Mouse (Mus musculus): Measurements from ENCODE around the gene B3gat1. TPM values are rescaled to one million over a fixed set of nuclear protein-coding genes. Genes with fewer than 3 reads are reported as not detected.

The B3gat1 gene
- polyA plus RNA-seq, 1 experiment from 2014 or later: not detected

DNA sequence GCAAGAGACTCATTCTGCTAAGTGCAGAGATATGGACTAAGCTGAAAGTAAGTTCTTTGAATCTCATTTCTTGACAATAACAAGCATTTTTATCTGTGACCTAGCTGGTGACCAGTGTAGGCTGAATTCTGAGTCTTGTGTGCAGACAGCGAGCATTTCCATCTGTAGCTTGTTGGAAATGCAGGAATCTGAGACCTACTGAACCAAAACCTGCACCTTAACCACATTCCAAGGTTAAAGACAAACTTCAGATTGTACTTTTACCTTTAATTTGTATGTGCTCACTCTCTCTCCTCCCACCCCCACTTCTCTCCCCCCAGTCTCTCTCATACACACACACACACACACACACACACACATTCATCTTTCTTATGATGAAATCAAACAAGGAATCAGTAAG, 65.2 kb downstream of the B3gat1 start:
- Histone ChIP-seq H3K9ac (ENCODE audit: low read length) (no peak overlapping the region), H3K27me3 (ENCODE audit: control insufficient read depth, insufficient read depth, low read depth, low read length) (no peaks in the 10 kb centered on the region), H3K4me1 (replicated peaks; ENCODE audit: control insufficient read depth, insufficient read depth, low read length) (no peaks in the 10 kb centered on the region), H3K9me3 (ENCODE audit: control insufficient read depth, low read length) (no peaks in the 10 kb centered on the region), H3K27ac (ENCODE audit: low read length) (no peak overlapping the region), H3K36me3 (ENCODE audit: control insufficient read depth, insufficient read depth, low read length) (no peaks in the 10 kb centered on the region), H3K4me3 (ENCODE audit: low read length) (no peak overlapping the region), H3K4me2 (ENCODE audit: low read depth, low read length) (no peak overlapping the region)
- no peak for ATAC-seq (ENCODE audit: low read depth)
- 64% methylated on average over 1 of the region's 1 CpGs for WGBS

DNA sequence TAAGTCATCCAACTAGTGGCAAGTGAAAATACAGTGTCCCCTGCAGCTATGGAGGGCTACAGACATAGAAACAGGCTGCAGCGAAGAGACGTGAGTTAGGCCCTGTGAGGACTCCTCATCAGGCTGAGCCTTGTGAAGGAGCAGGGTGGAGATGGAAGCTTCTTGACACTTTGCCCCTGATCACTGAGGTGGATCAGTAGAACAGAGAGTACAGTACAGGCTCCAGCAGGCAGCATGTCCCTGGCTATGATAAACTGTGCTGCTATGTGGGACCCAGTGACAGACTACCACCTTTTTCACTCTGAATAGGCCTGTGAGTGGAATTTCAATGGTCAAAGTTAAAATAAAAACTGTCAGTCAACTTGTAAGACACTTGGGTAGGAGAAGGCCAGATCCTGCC, 66.8 kb downstream of the B3gat1 start:
- no peak overlapping the region for H3K4me2 ChIP-seq (ENCODE audit: low read depth, low read length)
- H3K4me3 ChIP-seq (ENCODE audit: low read length): no peak overlapping the region
- 79% methylated on average over 2 of the region's 2 CpGs for WGBS
- ATAC-seq (ENCODE audit: low read depth): no peak
- H3K27me3 ChIP-seq (ENCODE audit: control insufficient read depth, insufficient read depth, low read depth, low read length): no peaks in the 10 kb centered on the region
- no peak overlapping the region for H3K27ac ChIP-seq (ENCODE audit: low read length)
- H3K9me3 ChIP-seq (ENCODE audit: control insufficient read depth, low read length): no peaks in the 10 kb centered on the region
- no peak overlapping the region for H3K9ac ChIP-seq (ENCODE audit: low read length)
- H3K36me3 ChIP-seq (ENCODE audit: control insufficient read depth, insufficient read depth, low read length): no peaks in the 10 kb centered on the region
- no peaks in the 10 kb centered on the region for H3K4me1 ChIP-seq (replicated peaks; ENCODE audit: control insufficient read depth, insufficient read depth, low read length)

DNA sequence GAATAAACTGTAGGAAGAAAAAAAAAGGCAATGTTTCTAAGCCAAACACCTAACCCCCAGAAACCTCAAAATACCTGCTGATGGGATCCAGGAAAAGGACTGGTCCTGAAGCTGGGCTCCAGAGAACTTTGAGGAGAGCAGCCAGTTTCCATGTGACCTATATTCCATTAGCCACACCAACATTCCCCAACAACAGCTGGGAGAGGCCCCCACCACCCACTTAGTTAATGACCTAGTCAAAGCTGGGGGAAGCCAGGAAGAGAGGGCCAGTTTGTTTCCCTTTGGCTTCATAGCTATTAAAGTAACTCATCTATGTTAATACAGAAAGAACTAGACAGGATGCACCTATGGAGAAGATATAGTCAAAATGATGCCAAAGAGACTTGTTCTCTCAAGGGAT, 70.8 kb downstream of the B3gat1 start:
- no peak for ATAC-seq (ENCODE audit: low read depth)
- Histone ChIP-seq H3K27ac (ENCODE audit: low read length) (no peak overlapping the region), H3K4me3 (ENCODE audit: low read length) (no peak overlapping the region), H3K9ac (ENCODE audit: low read length) (no peak overlapping the region), H3K27me3 (ENCODE audit: control insufficient read depth, insufficient read depth, low read depth, low read length) (no peaks in the 10 kb centered on the region), H3K4me1 (replicated peaks; ENCODE audit: control insufficient read depth, insufficient read depth, low read length) (0 out of 2 replicates have a peak, but pooled peaks cover 2% of the 10 kb centered on the region), H3K4me2 (ENCODE audit: low read depth, low read length) (no peak overlapping the region), H3K9me3 (ENCODE audit: control insufficient read depth, low read length) (no peaks in the 10 kb centered on the region), H3K36me3 (ENCODE audit: control insufficient read depth, insufficient read depth, low read length) (no peaks in the 10 kb centered on the region)

DNA sequence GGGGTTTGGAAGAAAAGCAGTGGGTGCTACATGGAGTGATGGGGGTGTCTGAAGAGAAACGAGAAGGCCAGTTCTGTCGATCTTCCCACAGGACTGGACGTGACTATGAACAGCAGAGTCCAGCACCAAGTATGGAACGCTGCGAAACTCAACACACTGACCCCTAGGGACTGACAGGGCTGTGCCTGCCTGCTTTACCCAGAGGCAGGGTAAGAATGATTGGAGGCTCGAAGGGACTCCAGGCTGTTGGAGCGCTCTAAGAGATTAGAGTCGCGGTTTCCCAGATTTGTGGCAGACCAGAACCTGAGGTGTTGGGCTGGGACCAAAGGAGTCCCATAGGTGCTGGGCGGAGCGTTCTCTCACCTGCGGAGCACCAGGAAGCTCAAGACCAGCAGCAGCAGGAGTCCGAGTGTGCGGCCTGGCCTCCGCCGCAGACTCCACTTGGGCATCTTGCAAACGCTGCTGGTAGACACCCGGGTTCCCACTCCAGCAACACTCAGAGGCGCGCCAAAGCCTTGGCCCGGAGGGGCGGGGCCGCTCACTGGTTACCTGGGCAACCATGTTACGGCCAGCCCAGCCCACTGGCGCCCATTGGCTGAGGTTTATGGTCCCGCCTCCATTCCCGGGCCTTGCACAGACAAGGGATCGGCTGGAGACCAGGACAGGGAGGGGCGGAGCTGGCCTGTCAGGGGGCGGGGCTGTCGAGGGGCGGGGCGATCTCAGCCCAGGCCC, 72.6 kb downstream of the B3gat1 start, which contains the start of gene Glb1l2:
Gene Glb1l2, minus strand, starts transcription at position 534 of the 732 bp plus-strand sequence.
- Histone ChIP-seq H3K36me3 (ENCODE audit: control insufficient read depth, insufficient read depth, low read length) (no peaks in the 10 kb centered on the region), H3K9me3 (ENCODE audit: control insufficient read depth, low read length) (no peaks in the 10 kb centered on the region), H3K4me1 (replicated peaks; ENCODE audit: control insufficient read depth, insufficient read depth, low read length) (0 out of 2 replicates have a peak, but pooled peaks cover 2% of the 10 kb centered on the region), H3K27ac (ENCODE audit: low read length) (peak within 1 kb of the TSS; percentile 85), H3K4me3 (ENCODE audit: low read length) (peak within 1 kb of the TSS; percentile 62), H3K27me3 (ENCODE audit: control insufficient read depth, insufficient read depth, low read depth, low read length) (no peaks in the 10 kb centered on the region), H3K4me2 (ENCODE audit: low read depth, low read length) (peak within 1 kb of the TSS; percentile 93), H3K9ac (ENCODE audit: low read length) (peak within 1 kb of the TSS; percentile 69)
- under 1% methylated on average over 33 of the region's 33 CpGs for WGBS
- ATAC-seq (ENCODE audit: low read depth): peak; percentile 100

DNA sequence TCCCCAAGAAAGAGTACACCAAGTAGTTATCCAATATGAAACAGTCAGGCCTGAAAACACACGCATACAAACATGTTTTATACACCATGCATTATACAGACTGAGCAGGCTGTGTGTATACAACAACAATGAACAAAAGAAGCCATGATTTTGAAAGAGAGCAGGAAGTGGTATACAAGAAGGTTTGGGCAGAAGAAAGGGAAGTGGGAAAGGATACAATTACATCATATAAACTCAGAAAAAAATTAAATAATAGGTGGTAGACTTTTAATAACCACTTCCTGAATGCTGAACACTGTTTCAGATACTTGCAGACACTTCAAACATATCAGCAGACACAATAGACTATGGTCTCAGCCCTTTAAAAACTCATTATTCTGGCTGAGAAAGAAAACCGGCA, 75.2 kb downstream of the B3gat1 start:
- no peak for ATAC-seq (ENCODE audit: low read depth)
- Histone ChIP-seq H3K9me3 (ENCODE audit: control insufficient read depth, low read length) (no peaks in the 10 kb centered on the region), H3K9ac (ENCODE audit: low read length) (no peak overlapping the region), H3K27ac (ENCODE audit: low read length) (no peak overlapping the region), H3K4me2 (ENCODE audit: low read depth, low read length) (no peak overlapping the region), H3K4me1 (replicated peaks; ENCODE audit: control insufficient read depth, insufficient read depth, low read length) (0 out of 2 replicates have a peak, but pooled peaks cover 2% of the 10 kb centered on the region), H3K4me3 (ENCODE audit: low read length) (no peak overlapping the region), H3K36me3 (ENCODE audit: control insufficient read depth, insufficient read depth, low read length) (no peaks in the 10 kb centered on the region), H3K27me3 (ENCODE audit: control insufficient read depth, insufficient read depth, low read depth, low read length) (no peaks in the 10 kb centered on the region)
- WGBS: 55% methylated on average over 2 of the region's 2 CpGs

Other genes with a start within 250 kb of the B3gat1 start
- gene Glb1l2, start 72.7 kb downstream of the B3gat1 start, polyA plus RNA-seq (2015; fragmentation: Nextera tagmentation; extraction: Ambion mirVana): 10.5 and 11.1 TPM in 2 replicates
- gene Glb1l3, start 127.2 kb downstream of the B3gat1 start, polyA plus RNA-seq (2015; fragmentation: Nextera tagmentation; extraction: Ambion mirVana): 0.48 and 0.89 TPM in 2 replicates
- not detected in 2 replicates for gene Gm1110, start 189.4 kb downstream of the B3gat1 start, polyA plus RNA-seq (2015; fragmentation: Nextera tagmentation; extraction: Ambion mirVana)

Measured in lung, embryonic 16.5 days (tissue).